Mouse (Mus musculus): ENCODE results near the gene Tmem251.

Tmem251 gene

DNA sequence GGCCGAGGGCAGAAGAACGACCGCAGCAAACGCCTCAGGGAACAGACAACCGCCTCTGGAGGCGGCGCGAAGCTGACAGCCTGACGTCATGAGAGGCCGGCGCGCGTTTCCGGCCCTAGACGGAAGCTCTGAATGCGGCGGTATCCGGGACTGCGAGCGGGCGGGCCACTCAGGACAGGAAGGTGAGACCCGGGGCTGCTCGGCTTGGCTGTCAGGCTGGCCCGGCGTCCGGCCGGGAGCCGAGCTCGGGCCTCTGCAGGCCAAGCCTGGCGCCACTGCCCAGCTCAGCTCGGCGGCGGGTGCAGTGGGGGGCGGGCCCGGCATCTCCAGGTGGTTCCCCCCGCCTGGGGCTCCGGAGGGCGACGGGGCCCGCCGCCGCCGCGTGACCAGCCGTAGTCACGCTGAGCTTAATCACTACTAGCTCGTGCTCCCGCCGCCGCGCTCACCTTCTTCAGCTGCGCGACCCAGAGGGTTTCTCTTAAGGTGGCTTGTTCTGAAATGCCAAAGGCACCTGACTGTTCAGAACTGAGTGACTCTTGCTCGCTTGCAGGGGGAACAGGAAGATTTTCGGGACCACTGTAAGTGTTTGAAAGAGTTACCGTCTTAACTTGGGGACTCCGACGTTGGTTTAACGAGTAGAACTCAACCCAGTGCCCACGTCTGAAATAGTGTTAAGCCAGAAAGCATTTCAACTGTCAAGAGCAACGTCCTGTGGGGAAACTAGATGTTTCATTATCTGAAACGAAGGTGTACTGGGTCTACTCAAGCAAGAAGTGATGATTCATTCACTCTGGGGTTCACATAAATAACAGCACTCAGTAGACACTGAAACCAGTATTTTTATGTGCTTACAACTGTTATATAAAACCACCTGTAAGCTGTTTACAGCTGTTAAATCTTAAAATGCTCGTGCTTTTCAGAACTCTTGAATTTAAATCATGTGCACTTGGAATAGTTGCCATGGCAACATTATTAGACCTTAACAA lies at the start of gene Tmem251, which contains the start of gene Moap1:
Gene Tmem251 (plus strand): TSS at position 174 of the 986 bp plus-strand sequence.
Gene Moap1 (minus strand): TSS at position 73 of the 986 bp plus-strand sequence.
- peak; percentile 96 for DNase-seq (ENCODE audit: low read depth)

DNA sequence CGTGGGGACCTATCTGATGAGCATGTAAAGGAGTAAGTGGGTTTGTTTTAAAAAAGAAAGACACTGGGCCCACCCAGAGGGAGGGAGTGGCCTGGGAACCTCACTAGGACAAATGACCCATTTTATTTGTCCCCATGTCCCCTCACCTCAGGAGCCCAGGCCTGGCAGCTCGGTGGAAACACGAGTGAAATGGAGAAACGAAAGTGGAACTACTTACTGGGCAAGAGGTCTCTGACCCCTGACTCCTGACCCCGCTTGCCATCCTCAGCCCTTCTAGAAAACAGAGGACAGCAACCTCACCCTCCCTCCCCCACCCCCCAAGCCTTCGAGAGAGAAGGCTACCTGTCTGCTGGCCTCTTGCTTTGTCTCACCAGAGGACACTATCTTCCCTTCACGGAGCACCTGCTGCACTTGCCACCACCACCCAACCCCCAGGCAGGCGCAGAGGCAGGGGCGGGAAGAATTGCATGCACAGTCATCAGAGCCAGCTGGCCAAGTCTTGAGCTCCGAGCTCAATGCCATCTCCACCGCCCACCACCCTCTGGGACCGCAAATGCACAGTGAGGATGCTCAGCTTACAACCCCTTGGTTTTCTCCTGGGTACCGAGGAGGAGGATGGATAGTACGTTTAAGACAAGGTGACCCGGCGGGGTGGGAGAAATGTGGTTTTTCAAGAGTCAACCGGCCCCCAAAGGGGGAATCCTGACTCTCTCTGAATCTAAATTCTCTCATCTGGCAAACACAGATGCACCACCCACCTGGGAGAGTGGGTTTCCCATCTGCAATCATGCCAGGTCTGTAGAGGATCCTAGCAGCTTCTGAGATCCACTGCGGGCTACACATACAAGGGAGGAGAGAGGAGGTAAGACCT lies 48.0 kb upstream of the Tmem251 start:
- peak; percentile 76 for DNase-seq (ENCODE audit: low read depth)

DNA sequence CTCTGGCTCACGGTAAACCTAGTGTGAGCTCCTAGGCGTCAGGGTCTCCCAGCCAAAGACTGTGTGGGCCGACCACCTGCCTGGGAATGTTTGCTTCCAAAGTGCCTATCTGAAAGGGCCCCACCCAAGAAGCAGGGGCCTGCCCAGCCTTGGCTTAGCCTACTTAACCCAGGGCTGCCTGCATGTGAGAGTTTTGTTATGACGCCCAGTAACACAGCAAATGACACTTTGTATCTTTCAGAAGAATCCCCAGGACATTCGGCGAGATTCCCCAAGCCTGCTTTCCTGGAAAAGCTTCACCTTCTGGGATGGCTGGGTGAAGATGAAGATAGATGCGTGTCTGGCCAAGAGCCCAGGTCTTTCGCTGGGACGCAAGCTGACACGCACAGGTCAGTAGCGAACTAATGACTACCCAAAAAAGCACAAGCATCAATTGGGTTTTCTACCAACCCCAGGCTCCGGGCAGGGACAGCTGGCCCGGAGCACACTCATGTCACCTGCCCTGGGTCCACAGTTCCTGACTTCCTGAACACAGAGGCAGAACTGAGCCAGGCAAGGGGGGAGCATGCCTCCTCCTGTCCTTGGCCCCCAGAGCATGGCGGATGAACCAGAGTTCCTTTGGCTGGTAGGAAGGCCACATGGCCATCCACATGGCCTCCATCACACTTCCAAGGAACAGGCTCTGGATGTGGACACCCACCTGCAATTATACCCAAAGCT lies 46.8 kb upstream of the Tmem251 start:
- DNase-seq (ENCODE audit: low read depth) = peak; percentile 55

DNA sequence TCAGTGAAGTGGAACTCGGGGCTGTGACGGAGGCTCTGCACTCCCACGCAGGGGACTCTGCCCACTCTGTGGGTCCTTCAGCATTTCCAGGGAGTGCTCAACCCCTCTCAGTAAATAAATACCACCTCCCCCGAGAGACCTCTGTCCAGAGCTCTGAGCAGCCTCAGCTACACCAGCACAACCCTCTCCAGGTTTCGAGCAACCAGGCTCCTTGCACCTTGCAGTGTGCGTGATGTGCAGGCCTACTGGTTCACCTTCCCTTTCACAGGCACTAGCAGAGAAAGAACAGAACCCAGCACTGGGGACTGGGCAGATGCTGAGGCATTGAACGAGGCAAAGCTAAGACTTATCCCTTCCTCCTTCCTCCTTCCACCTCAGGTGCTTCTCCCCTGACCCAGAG lies 46.2 kb upstream of the Tmem251 start:
- DNase-seq (ENCODE audit: low read depth) = no peak

DNA sequence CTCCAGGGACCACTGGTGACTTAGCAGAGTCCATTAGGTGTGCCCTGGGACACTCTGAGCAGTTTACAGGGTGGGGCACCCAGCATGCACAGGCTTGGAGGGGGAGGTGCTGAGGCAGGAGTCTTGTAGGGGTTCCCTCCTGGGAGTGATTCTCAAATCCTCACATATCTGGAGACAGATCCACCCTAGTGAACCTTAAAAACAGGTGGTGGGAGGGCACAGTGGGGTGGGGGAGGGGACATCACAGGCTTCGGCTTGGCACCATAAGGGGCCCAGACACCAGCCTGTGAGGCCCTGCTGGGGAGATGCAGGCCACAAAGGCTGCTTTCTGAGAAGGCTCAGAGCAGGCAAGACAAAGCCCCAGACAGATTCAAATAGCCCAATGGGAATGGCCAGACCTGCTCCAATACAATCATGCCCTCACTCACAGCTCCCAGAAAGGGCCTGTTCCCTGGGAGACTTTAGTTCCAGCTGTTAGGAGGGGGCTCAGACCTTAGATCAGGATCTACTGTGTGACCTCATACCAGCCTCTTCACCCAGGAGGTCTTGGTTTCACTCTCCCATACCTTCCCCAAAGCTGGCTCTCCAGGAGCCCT lies 45.4 kb upstream of the Tmem251 start:
- peak; percentile 62 for DNase-seq (ENCODE audit: low read depth)

DNA sequence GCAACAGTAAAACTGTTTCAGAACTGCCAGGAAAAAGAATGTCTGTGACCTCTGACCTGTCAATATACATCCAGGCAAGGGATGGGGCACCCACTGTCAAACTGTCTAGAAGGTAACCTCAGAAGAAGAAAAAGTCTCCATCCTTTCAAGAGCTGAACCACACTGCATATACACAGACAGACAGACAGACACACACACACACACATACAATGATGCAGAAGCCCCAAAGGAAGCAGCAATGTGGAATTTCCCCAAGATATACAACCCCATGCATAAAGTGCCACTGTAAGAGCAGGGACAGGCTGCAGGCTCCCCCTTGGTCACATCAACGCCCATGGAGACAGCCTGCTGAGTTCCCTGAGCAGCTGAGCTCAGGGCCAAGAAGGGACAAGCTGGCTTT lies 44.4 kb upstream of the Tmem251 start:
- DNase-seq (ENCODE audit: low read depth) = peak; percentile 74

DNA sequence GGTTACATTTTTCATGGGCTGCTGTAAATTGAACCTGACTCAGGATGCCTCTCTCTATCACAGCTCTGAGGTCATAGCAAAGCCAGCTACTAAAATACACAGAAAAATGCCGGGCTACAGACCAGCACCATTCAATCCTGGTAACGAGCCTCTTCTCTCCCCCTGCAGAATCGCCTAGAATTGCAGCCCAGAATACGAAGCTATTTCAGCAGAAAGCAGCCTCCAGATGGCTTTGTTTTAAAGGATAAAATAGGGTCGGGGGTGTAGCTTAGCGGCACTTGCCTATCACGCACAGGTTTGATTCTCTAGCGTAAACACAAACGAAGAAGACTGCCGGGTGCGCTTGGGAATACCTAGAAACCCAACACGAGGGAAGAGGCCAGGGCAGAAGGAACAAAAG lies 43.1 kb upstream of the Tmem251 start:
- no peak for DNase-seq (ENCODE audit: low read depth)

DNA sequence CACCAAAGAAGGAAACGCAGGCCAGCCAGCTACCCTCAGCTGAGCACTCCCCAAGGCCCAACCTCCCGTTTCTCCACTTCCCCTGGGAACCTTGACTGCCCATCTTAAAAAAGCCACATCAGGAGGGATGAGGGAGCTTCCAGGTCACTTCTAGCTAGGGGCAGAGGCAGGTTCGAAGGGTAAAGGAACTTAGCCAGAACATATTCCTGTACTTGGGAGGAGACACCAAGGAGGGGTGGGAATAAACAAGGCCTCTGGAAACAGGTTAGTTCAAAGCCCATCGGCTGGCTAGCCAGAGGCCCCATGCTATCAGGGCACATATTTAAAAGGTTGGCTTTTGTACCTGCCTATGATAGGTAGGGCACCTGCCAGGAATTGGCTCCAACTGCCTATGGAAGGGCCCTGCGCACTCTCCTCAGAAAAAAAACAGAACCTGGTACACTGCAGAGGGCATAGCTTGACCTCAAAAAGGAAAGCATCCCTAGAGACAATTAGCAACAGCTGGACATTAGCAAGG lies 41.8 kb upstream of the Tmem251 start:
- no peak for DNase-seq (ENCODE audit: low read depth)

DNA sequence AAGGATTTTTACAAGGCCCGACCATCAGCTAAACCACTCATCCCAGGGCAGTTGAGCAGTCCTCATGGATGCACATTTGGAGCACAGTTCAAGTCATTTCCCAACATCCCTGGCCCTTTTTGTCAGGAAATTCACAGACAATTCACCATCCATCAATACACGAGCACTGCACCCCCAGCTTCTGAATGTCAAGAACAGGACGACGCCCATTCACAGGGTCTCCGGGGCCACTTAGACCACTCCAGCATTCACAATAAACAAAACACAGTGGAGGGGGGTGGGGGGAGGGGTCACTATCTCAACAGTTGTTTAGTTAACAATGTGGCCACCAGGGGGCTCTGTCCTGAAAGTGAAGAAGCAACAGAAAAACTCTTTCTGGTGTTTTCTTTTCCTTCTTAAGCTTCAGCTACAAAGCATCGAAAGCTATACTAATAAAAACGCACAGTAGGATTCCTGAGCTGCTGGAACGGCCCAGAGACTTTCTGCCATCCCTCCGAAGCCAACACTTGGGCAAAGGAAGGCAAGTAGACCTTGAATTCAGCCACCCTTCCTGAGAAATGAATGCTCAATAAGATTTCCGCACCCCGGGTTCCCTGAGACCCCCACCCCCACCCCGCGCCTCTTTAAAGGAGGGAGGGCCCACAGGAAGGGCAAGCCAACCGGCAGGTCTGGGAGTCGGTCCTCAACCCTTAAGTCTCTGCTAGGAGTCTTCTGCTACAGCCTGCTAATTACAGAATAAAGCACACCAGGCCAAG lies 41.0 kb upstream of the Tmem251 start:
- peak; percentile 96 for DNase-seq (ENCODE audit: low read depth)

DNA sequence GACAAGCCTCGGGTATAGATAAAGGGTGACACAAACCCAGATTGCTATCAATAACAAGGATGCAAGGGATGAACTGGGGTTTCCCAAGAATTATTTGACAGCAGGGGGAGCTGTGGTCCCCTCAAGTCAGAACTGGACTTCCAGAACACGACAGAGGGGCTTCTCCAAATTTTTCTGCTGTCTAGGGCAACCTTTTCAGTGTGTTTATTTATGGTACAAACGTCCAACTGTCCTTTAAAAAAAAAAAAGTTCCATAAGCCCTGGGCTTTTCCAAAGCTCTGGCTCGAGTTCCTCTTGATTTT lies 40.5 kb upstream of the Tmem251 start:
- DNase-seq (ENCODE audit: low read depth) = peak; percentile 56

DNA sequence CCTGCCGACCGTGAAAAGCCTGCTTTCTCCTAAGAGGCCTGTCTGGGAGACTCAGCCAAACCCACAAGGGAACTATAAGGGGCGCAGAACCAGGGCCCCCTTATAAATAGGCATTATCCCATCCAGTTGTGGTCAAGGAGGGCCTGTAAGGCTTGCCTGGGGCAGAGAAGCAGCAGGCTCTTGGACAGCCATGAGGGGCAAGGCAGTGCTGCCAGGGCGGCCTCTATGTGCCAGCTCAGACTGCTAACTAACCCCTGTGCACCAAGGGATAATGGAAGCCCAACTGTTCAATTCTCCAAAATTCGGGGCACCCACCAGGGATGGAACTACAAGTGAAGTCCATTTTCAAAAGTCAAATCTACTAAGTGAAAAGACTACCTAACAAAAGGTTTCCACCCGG lies 40.1 kb upstream of the Tmem251 start:
- DNase-seq (ENCODE audit: low read depth) = no peak

DNA sequence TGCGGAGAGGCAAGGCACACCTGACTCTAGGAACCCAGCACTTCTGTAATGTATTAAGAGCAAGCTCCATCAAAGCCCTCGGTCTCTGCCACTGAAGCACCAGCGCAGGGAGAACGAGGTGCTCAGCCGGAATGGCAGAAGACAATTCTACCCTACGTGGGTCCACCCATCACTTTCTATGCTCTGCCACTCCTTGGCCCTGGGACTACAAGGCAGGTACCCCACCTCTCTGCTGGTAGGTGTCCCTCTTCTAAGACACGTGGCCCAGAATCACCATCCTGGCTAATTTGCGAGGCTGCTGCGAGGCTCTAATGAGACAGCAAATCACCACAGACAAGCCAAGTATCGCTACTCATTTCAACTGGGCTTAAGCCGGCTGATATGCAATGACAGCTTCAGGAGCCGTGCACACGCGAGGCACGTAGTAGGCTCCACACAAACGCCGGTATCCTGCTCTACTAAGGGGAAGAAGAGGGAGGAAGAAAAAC lies 39.6 kb upstream of the Tmem251 start:
- peak; percentile 61 for DNase-seq (ENCODE audit: low read depth)

DNA sequence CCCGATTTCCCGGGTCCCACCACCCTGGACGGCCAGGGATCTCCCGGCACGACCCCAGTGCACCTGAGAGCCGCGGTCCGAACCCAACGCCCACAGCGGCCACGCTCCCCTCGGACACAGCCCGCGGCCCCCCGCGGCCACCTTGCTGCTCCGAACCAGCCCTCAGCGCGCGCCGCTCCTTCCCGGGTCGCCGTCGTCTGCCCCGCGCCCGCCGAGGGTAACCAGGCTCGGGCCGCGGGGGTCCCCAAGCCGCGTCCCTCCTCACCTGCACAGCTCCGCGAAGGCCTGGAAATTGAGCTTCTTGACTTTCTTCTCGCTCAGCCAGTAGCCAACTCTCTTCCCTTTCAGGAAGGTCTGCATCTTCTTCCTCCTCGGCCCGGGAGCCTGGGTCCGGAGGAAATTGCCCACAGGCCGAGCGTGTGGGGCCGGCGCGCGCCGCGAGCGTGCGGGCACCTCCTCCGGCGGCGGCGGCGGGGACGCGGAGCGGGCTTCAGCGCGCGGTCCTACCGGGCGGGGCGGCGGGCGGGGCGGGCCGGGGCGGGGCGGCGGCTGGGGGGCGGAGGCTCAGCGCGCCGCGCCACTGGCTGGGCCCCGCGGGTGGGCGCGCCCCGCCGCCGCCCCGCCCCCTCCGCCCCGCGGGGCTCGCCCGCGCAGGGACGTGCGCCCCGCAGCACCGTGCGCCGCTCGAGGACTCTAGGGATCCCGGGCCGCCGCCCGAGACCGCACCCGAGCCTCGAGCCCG lies 38.9 kb upstream of the Tmem251 start, which contains the start of gene Itpk1:
Gene Itpk1 (minus strand): TSS at position 474 of the 742 bp plus-strand sequence.
- peak; percentile 85 for DNase-seq (ENCODE audit: low read depth)

DNA sequence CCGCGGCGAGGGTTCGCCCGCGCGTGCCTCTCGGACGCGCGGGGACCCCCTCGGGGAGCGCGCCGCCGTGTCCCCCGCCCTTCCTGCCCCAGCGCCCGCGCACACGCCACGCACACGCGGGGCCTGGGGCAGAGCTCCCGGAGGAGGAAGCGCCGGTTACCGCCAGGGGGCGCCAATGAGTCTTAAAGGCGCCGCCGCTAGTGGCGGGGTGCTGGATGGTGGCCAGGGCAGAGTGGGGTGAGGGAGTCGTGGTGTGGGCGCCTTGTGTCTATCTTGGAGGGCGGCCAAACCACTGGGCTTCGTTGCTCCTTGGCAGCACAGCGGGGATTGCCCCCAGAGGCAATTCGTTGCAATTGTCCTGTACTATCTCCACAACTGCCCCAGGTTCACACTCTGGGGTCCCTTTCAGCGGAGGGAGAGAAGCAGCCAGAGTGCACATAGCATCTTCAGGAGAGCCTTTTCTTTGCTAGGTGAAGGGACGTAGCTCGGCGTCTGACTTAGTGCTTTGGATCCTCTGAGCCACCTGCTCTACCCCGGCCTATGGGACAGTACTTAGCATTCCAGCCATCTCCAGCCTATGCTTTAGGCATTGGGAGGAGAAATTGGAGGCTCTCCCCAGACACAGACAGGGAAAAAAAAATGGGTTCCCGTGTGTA lies 38.2 kb upstream of the Tmem251 start:
- peak; percentile 93 for DNase-seq (ENCODE audit: low read depth)

DNA sequence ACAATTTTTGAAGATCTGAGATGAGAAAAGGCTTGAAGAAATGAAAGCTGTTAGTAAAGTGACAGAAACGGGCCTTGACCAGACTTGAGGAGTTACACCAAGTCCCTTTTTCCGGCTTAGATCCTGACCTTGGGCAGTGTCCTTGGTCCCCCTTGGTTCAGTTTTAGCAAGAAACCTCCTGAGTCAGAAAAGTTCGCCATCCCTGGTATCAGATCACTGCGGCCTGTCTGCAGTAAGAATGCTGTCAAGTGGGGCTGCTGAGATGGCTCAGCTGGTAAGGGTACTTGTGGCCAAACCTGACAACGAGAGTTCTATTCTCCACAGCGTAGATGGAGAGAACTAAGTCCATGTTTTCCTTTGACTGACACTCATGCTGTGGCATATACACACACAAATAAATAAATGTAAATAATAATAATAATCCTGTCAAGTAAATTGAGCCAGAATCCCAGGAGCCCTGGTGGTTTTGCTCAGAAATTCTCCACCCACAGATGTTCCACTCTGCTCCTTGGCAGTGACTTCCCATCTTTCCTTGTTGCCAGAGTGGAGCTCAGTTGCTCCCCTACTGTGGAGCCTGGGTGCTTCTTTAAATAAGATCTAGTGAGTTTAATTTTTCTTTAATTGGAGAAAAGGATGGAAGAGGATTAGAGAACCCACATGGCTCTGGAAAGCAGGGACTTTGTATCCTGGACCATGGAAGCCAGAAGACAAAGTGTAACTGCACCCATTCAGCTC lies 37.5 kb upstream of the Tmem251 start:
- DNase-seq (ENCODE audit: low read depth) = no peak

DNA sequence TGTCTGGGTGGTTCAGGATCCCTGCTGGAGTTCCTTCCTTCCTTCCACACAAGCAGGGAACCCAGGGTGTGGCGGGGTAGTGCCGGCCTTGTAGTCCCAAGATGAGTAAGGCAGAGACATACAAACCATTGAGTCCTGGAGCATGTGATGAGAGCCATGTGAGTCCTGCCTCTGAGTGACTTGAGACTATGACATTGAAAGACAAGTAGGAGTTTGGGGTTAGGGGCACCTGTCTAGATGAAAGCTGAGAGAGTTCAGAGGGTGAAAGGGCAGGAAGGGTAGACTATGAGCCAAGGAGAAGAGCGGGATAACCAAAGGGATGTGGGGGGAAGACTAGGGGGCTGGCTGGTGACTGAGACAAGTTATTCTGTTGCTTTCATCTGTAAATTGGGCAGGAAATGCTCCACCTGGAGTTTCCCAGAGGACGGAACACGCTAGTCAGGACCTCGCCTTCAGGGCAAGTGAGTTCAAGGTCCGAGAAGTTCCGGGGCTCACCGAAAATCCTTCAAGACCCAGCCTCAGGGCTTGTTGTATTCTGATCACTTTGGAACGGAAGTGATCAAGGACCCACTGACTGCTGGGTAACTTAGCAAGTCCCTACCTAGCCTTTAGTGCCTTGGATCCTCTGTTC lies 36.6 kb upstream of the Tmem251 start:
- no peak for DNase-seq (ENCODE audit: low read depth)

DNA sequence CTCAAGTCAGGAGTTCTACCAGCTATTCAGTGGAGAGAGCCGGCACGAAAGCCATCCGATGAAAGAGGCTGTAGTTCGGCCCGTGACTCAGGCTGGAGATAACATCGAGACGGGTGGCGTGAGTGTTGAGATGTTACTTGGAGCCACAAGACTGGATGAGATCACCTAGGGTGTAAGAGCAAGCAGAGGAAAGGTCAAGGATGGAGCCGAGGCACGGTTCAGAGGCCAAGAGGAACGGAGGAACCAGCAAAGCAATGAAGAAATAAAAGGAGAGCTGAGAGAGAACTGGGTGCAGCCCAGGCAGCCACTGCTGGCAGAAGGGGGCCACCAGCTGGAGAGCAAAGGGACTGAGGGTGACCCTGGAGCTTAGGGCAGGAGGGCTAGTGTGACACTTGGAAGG lies 35.3 kb upstream of the Tmem251 start:
- no peak for DNase-seq (ENCODE audit: low read depth)

DNA sequence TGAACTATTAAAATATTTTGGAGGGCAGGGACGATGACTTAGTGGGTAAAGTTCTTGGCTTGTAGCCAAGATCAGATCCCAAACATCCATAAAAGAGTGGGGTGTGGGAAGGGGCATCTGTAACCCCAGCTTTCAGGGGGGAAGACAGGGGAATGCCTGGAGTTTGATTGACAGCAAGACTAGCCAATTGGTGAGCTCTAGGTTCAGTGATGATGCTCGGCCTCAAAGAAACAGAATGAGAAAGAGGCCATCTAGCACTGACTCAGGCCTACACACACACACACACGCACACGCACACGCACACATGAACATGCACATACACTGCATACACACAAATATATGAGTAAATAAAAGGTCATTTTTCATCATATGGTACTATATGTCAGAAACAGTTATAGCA lies 33.7 kb upstream of the Tmem251 start:
- DNase-seq (ENCODE audit: low read depth) = no peak
